Comparison of ENCODE assay signal across 8 mouse cellular contexts in genomic region chr2:93217015-93217414, GRCm38 (mm10). TPM values are rescaled to one million over a fixed set of nuclear protein-coding genes. Genes with fewer than 3 reads are reported as not detected.
A peak's percentile ranks its signal among the peaks of the same experiment; 100 is the strongest.
DNase-seq lines count a peak whose midpoint lies in the region; ATAC-seq lines count a peak whose summit lies in the region.

No protein-coding gene starts in this region.

- no peak overlapping the region for H3K9ac ChIP-seq in hindbrain, embryonic 11.5 days (ENCODE audit: low read depth, low read length)

- peak; percentile 80 for ATAC-seq in hindbrain, embryonic 11.5 days (ENCODE audit: low FRiP score)

- 11% methylated on average over 7 of the region's 7 CpGs for WGBS in hindbrain, embryonic 11.5 days

- peak overlapping the region; percentile 18; the same call in 1 of the 2 replicates for H3K27ac ChIP-seq in hindbrain, embryonic 11.5 days (ENCODE audit: low read depth, low read length)

- no peaks in the 10 kb centered on the region for H3K27me3 ChIP-seq in hindbrain, embryonic 11.5 days (ENCODE audit: control insufficient read depth, insufficient read depth, low read length)

- no peak overlapping the region for H3K4me2 ChIP-seq in hindbrain, embryonic 11.5 days (replicated peaks; ENCODE audit: low read depth, low read length)

- H3K4me3 ChIP-seq in hindbrain, embryonic 11.5 days (ENCODE audit: low read depth, low read length) = no peak overlapping the region

- H3K9me3 ChIP-seq in hindbrain, embryonic 11.5 days (ENCODE audit: control insufficient read depth, low read length) = no peaks in the 10 kb centered on the region

- peaks cover 5% of the 10 kb centered on the region; the same call in 1 of the 2 replicates for H3K4me1 ChIP-seq in hindbrain, embryonic 11.5 days (replicated peaks; ENCODE audit: control insufficient read depth, insufficient read depth, low read length)

- DNase-seq in MN1 (ENCODE audit: low spot score) = peak; percentile 92
- peak; percentile 97 for DNase-seq in cerebellum, adult 9-10 months
- DNase-seq in frontal cortex, postnatal 10 days (ENCODE audit: low spot score in 2 of 2) = peak; percentile 65 to 85
- DNase-seq in hindbrain, embryonic 11.5 days (ENCODE audit: low spot score) = peak; percentile 91
- peak; percentile 87 to 93 for DNase-seq in layer of hippocampus, postnatal 14 days (ENCODE audit: low spot score in 2 of 2)
- DNase-seq in lung, postnatal 36 days = peak; percentile 92
- peak; percentile 89 to 93 for DNase-seq in right cerebral cortex, postnatal 10 days (ENCODE audit: low spot score in 2 of 2)
- peak; percentile 89 for DNase-seq in urinary bladder, postnatal 14 days (ENCODE audit: low spot score)

- H3K36me3 ChIP-seq in hindbrain, embryonic 11.5 days (ENCODE audit: control insufficient read depth, insufficient read depth, low read length) = no peaks in the 10 kb centered on the region

RNA-seq across cellular contexts. Expression of gene Trp53i11, which starts 29.7 kb away (rescaled TPM):
- 204 and 221 TPM in 2 replicates for polyA plus RNA-seq in hindbrain, embryonic 11.5 days (2014; fragmentation: Nextera tagmentation; extraction: Ambion mirVana)
- 10 to 100 TPM; 49.2 to 53.7 TPM for total RNA-seq in layer of hippocampus, postnatal 14 days (2021)
